Mouse (Mus musculus) kidney, embryonic 15.5 days (tissue): ENCODE measurements around the gene Cryzl2. TPM values are rescaled to one million over a fixed set of nuclear protein-coding genes. Genes with fewer than 3 reads are reported as not detected.

Experiments used
- ATAC-seq: fragments of 200-750 bp; cut with Nextera tagmentation; replicated peaks from 2 replicates; pipeline ENCODE4 v1.8.0; 2017; ENCODE audit warnings: moderate TSS enrichment; ENCODE audit not compliant: low FRiP score
- H3K27ac ChIP-seq: fragments of 300-500 bp; sonication (generic); 2 replicates; pipeline ENCODE4 v1.5.1; 2015; ENCODE audit warnings: mild to moderate bottlenecking, inconsistent platforms
- H3K27me3 ChIP-seq: fragments of 300-500 bp; sonication (generic); 2 replicates; pipeline ENCODE4 v1.6.1; 2015; ENCODE audit warnings: inconsistent platforms
- H3K36me3 ChIP-seq: fragments of 300-500 bp; sonication (generic); 2 replicates; pipeline ENCODE4 v1.6.1; 2015; ENCODE audit warnings: inconsistent platforms
- H3K4me1 ChIP-seq: fragments of 300-500 bp; sonication (generic); 2 replicates; pipeline ENCODE4 v1.6.1; 2015; ENCODE audit warnings: inconsistent platforms
- H3K4me2 ChIP-seq: fragments of 300-500 bp; sonication (generic); 2 replicates; pipeline ENCODE4 v1.6.1; 2015; ENCODE audit warnings: moderate library complexity, mild to moderate bottlenecking, inconsistent platforms
- H3K4me3 ChIP-seq: fragments of 300-500 bp; sonication (generic); replicated peaks from 2 replicates; pipeline ENCODE4 v1.5.1; 2015; ENCODE audit warnings: mild to moderate bottlenecking, inconsistent platforms
- H3K9ac ChIP-seq: fragments of 300-500 bp; sonication (generic); 2 replicates; pipeline ENCODE4 v1.6.1; 2015; ENCODE audit warnings: mild to moderate bottlenecking, inconsistent platforms
- H3K9me3 ChIP-seq: fragments of 300-500 bp; sonication (generic); replicated peaks from 2 replicates; pipeline ENCODE4 v1.6.1; 2016; ENCODE audit warnings: inconsistent platforms
- WGBS: fragments of 180-500 bp; shearing (Covaris S2); methylation state at CpG from one replicate; pipeline ENCODE4 v1.1.7; 2015; ENCODE audit warnings: mixed read lengths; 5-methylcytosine and 5-hydroxymethylcytosine counted together
- polyA plus RNA-seq: library from polyadenylated mRNA; unstranded; fragments of >200 nt; fragmentation: Nextera tagmentation; extraction: Ambion mirVana; gene quantifications from 2 replicates; pipeline ENCODE4 v1.2.1, GENCODE M21; 2015

Cryzl2 gene
- 17.4 and 19.8 TPM in 2 replicates for polyA plus RNA-seq

GRCm38 (mm10) chr1:157458421-157459208, at the start of gene Cryzl2:
Cryzl2 (plus strand) TSS chr1:157458577.
- WGBS = 6% methylated on average over 27 of the region's 29 CpGs
- Histone ChIP-seq H3K36me3 (no peaks in the 10 kb centered on the region), H3K4me1 (peaks cover 12% of the 10 kb centered on the region), H3K27ac (no peak within 1 kb of the TSS), H3K9ac (peak within 1 kb of the TSS; percentile 30; the same call in 1 of the 2 replicates), H3K9me3 (no peaks in the 10 kb centered on the region), H3K4me2 (peak within 1 kb of the TSS; percentile 64), H3K4me3 (peak within 1 kb of the TSS; percentile 44), H3K27me3 (no peaks in the 10 kb centered on the region)
- peak; percentile 97 for ATAC-seq

- H3K27ac ChIP-seq = no peak overlapping the region
- ATAC-seq = no peak
- H3K4me3 ChIP-seq = no peak overlapping the region
- no peak overlapping the region for H3K9ac ChIP-seq
- H3K36me3 ChIP-seq = no peaks in the 10 kb centered on the region
- peaks cover 10% of the 10 kb centered on the region for H3K4me1 ChIP-seq
- H3K4me2 ChIP-seq = no peak overlapping the region
- no peaks in the 10 kb centered on the region for H3K27me3 ChIP-seq
- WGBS = 82% methylated on average over 2 of the region's 2 CpGs
- H3K9me3 ChIP-seq = no peaks in the 10 kb centered on the region
These were observed 48.7 kb upstream of the Cryzl2 start for GRCm38 (mm10) chr1:157409648-157410047.

- H3K36me3 ChIP-seq = no peaks in the 10 kb centered on the region
- H3K27ac ChIP-seq = no peak overlapping the region
- 19% methylated on average over 8 of the region's 8 CpGs for WGBS
- H3K27me3 ChIP-seq = no peaks in the 10 kb centered on the region
- peak overlapping the region; percentile 84 for H3K4me2 ChIP-seq
- no peak for ATAC-seq
- peak overlapping the region; percentile 75 for H3K9ac ChIP-seq
- H3K4me3 ChIP-seq = peak overlapping the region; percentile 97
- peaks cover 10% of the 10 kb centered on the region for H3K4me1 ChIP-seq
- H3K9me3 ChIP-seq = no peaks in the 10 kb centered on the region
These were observed 47.4 kb upstream of the Cryzl2 start for GRCm38 (mm10) chr1:157410937-157411336.

- peak overlapping the region; percentile 96 for H3K27ac ChIP-seq
- peak overlapping the region; percentile 75 for H3K9ac ChIP-seq
- H3K36me3 ChIP-seq = no peaks in the 10 kb centered on the region
- peak overlapping the region; percentile 84 for H3K4me2 ChIP-seq
- no peaks in the 10 kb centered on the region for H3K27me3 ChIP-seq
- peaks cover 10% of the 10 kb centered on the region for H3K4me1 ChIP-seq
- no peak for ATAC-seq
- H3K4me3 ChIP-seq = peak overlapping the region; percentile 97
- WGBS = 0% methylated on average over 4 of the region's 4 CpGs
- H3K9me3 ChIP-seq = no peaks in the 10 kb centered on the region
These were observed 47.1 kb upstream of the Cryzl2 start for GRCm38 (mm10) chr1:157411341-157411710.

- Histone ChIP-seq H3K4me3 (peak overlapping the region; percentile 97), H3K27ac (peak overlapping the region; percentile 96), H3K36me3 (no peaks in the 10 kb centered on the region), H3K27me3 (no peaks in the 10 kb centered on the region), H3K4me2 (peak overlapping the region; percentile 84), H3K9me3 (no peaks in the 10 kb centered on the region), H3K4me1 (peaks cover 10% of the 10 kb centered on the region), H3K9ac (peak overlapping the region; percentile 75)
- WGBS = under 1% methylated on average over 73 of the region's 85 CpGs
- peak; percentile 93 for ATAC-seq
These were observed 46.5 kb upstream of the Cryzl2 start for GRCm38 (mm10) chr1:157411711-157412380.

- Histone ChIP-seq H3K27ac (peak within 1 kb of the TSS; percentile 96), H3K27me3 (no peaks in the 10 kb centered on the region), H3K4me3 (peak within 1 kb of the TSS; percentile 97), H3K9ac (peak within 1 kb of the TSS; percentile 75), H3K9me3 (no peaks in the 10 kb centered on the region), H3K36me3 (no peaks in the 10 kb centered on the region), H3K4me2 (peak within 1 kb of the TSS; percentile 84), H3K4me1 (peaks cover 10% of the 10 kb centered on the region)
- peak; percentile 99 for ATAC-seq
- under 1% methylated on average over 62 of the region's 62 CpGs for WGBS
These were observed 45.7 kb upstream of the Cryzl2 start, which contains the start of gene Rasal2 for GRCm38 (mm10) chr1:157412454-157413369. Rasal2 (minus strand) TSS chr1:157412595.

GRCm38 (mm10) chr1:157415771-157416170, 42.6 kb upstream of the Cryzl2 start:
- Histone ChIP-seq H3K27ac (peak overlapping the region; percentile 7; the same call in 1 of the 2 replicates), H3K36me3 (0 out of 2 replicates have a peak, but pooled peaks cover 3% of the 10 kb centered on the region), H3K4me3 (no peak overlapping the region), H3K4me1 (peaks cover 8% of the 10 kb centered on the region), H3K4me2 (no peak overlapping the region), H3K27me3 (no peaks in the 10 kb centered on the region), H3K9me3 (no peaks in the 10 kb centered on the region), H3K9ac (no peak overlapping the region)
- 80% methylated on average over 3 of the region's 3 CpGs for WGBS
- no peak for ATAC-seq

GRCm38 (mm10) chr1:157416628-157417027, 41.7 kb upstream of the Cryzl2 start:
- H3K27ac ChIP-seq = no peak overlapping the region
- H3K36me3 ChIP-seq = 0 out of 2 replicates have a peak, but pooled peaks cover 3% of the 10 kb centered on the region
- H3K4me3 ChIP-seq = no peak overlapping the region
- no peak overlapping the region for H3K9ac ChIP-seq
- no peak overlapping the region for H3K4me2 ChIP-seq
- WGBS = 81% methylated on average over 2 of the region's 2 CpGs
- H3K4me1 ChIP-seq = no peaks in the 10 kb centered on the region
- ATAC-seq = no peak
- no peaks in the 10 kb centered on the region for H3K27me3 ChIP-seq
- H3K9me3 ChIP-seq = no peaks in the 10 kb centered on the region

GRCm38 (mm10) chr1:157417414-157417813, 41.0 kb upstream of the Cryzl2 start:
- Histone ChIP-seq H3K27me3 (no peaks in the 10 kb centered on the region), H3K9ac (no peak overlapping the region), H3K4me2 (no peak overlapping the region), H3K36me3 (0 out of 2 replicates have a peak, but pooled peaks cover 3% of the 10 kb centered on the region), H3K4me3 (no peak overlapping the region), H3K4me1 (no peaks in the 10 kb centered on the region), H3K9me3 (no peaks in the 10 kb centered on the region), H3K27ac (peak overlapping the region; percentile 59)
- ATAC-seq = no peak
- 71% methylated on average over 3 of the region's 3 CpGs for WGBS

GRCm38 (mm10) chr1:157417861-157418260, 40.5 kb upstream of the Cryzl2 start:
- Histone ChIP-seq H3K36me3 (0 out of 2 replicates have a peak, but pooled peaks cover 3% of the 10 kb centered on the region), H3K4me2 (no peak overlapping the region), H3K9me3 (no peaks in the 10 kb centered on the region), H3K4me1 (no peaks in the 10 kb centered on the region), H3K27me3 (no peaks in the 10 kb centered on the region), H3K4me3 (no peak overlapping the region), H3K27ac (peak overlapping the region; percentile 59), H3K9ac (no peak overlapping the region)
- 64% methylated on average over 7 of the region's 7 CpGs for WGBS
- no peak for ATAC-seq

GRCm38 (mm10) chr1:157425741-157426427, 32.5 kb upstream of the Cryzl2 start:
- H3K27ac ChIP-seq = no peak overlapping the region
- H3K4me1 ChIP-seq = no peaks in the 10 kb centered on the region
- ATAC-seq = no peak
- H3K9me3 ChIP-seq = no peaks in the 10 kb centered on the region
- H3K4me2 ChIP-seq = peak overlapping the region; percentile 20; the same call in 1 of the 2 replicates
- 54% methylated on average over 8 of the region's 8 CpGs for WGBS
- H3K4me3 ChIP-seq = no peak overlapping the region
- no peaks in the 10 kb centered on the region for H3K27me3 ChIP-seq
- H3K36me3 ChIP-seq = no peaks in the 10 kb centered on the region
- no peak overlapping the region for H3K9ac ChIP-seq
